Mouse (Mus musculus): Measurements from ENCODE around the gene Atp8a2. TPM values are rescaled to one million over a fixed set of nuclear protein-coding genes. Genes with fewer than 3 reads are reported as not detected.
"Not testable (repeated sequence)": the region's sequence is repeated elsewhere in the genome, so short reads cannot be mapped to it uniquely, and the experiment has no call there.

Atp8a2 gene
- polyA plus RNA-seq, 1 experiment: 0.01 TPM

GRCm38 (mm10) chr14:59624326-59624885 lies 572.6 kb downstream of the Atp8a2 start:
- H3K27me3 ChIP-seq (ENCODE audit: control insufficient read depth, insufficient read depth, insufficient read length): peaks cover 19% of the 10 kb centered on the region
- H3K4me3 ChIP-seq: no peak overlapping the region
- H3K79me2 ChIP-seq (ENCODE audit: control insufficient read depth, insufficient read depth): no peaks in the 10 kb centered on the region
- no peak overlapping the region for H3ac ChIP-seq (ENCODE audit: control insufficient read depth, insufficient read length)
- TF ChIP-seq POLR2AphosphoS2 (IDR thresholded peaks at IDR 0.05; ENCODE audit: insufficient read length, low read depth) (no peak), MYOD1 (IDR thresholded peaks at IDR 0.05; ENCODE audit: control insufficient read depth in 1 of 3, insufficient read length in 2 of 3, low read depth in 2 of 3) (peak; percentile 65 to 88 (median 81)), TCF12 (IDR thresholded peaks at IDR 0.05; ENCODE audit: insufficient read depth, poor library complexity, severe bottlenecking) (peak; percentile 70), TCF3 (IDR thresholded peaks at IDR 0.05; ENCODE audit: insufficient read length, low read depth) (no peak), MYOG (IDR thresholded peaks at IDR 0.05; ENCODE audit: control insufficient read depth in 1 of 3, insufficient read depth in 1 of 3, insufficient read length in 2 of 3, low read depth in 2 of 3) (peak; percentile 37 to 84 (median 83)), USF1 (IDR thresholded peaks at IDR 0.05; ENCODE audit: low read depth) (peak; percentile 66)
- H3K36me3 ChIP-seq (ENCODE audit: control insufficient read depth, insufficient read depth): no peaks in the 10 kb centered on the region
- H3K4me2 ChIP-seq (ENCODE audit: low read depth): peak overlapping the region; percentile 45

GRCm38 (mm10) chr14:59616802-59617201 lies 580.2 kb downstream of the Atp8a2 start:
- Histone ChIP-seq H3K4me3 (no peak overlapping the region), H3K27me3 (ENCODE audit: control insufficient read depth, insufficient read depth, insufficient read length) (no peaks in the 10 kb centered on the region), H3K36me3 (ENCODE audit: control insufficient read depth, insufficient read depth) (no peaks in the 10 kb centered on the region), H3K4me2 (ENCODE audit: low read depth) (no peak overlapping the region), H3ac (ENCODE audit: control insufficient read depth, insufficient read length) (no peak overlapping the region), H3K79me2 (ENCODE audit: control insufficient read depth, insufficient read depth) (no peaks in the 10 kb centered on the region)
- TF ChIP-seq MYOG (IDR thresholded peaks at IDR 0.05; ENCODE audit: control insufficient read depth in 1 of 3, insufficient read depth in 1 of 3, insufficient read length in 2 of 3, low read depth in 2 of 3) (no peak), REST (IDR thresholded peaks at IDR 0.05; ENCODE audit: insufficient read depth, insufficient read length) (no peak), CEBPB (IDR thresholded peaks at IDR 0.05; ENCODE audit: insufficient read depth, poor library complexity, severe bottlenecking) (no peak), POLR2AphosphoS2 (IDR thresholded peaks at IDR 0.05; ENCODE audit: insufficient read length, low read depth) (no peak), TCF12 (IDR thresholded peaks at IDR 0.05; ENCODE audit: insufficient read depth, poor library complexity, severe bottlenecking) (no peak), POLR2A (IDR thresholded peaks at IDR 0.05; ENCODE audit: insufficient read length, low read depth) (no peak), SRF (IDR thresholded peaks at IDR 0.05; ENCODE audit: control insufficient read depth, insufficient read length, low read depth) (no peak), TCF3 (IDR thresholded peaks at IDR 0.05; ENCODE audit: insufficient read length, low read depth) (no peak), USF1 (IDR thresholded peaks at IDR 0.05; ENCODE audit: low read depth) (no peak), E2F4 (IDR thresholded peaks at IDR 0.05; ENCODE audit: insufficient read depth) (no peak), MYOD1 (IDR thresholded peaks at IDR 0.05; ENCODE audit: control insufficient read depth in 1 of 3, insufficient read length in 2 of 3, low read depth in 2 of 3) (no peak)

GRCm38 (mm10) chr14:59614149-59614548 lies 582.8 kb downstream of the Atp8a2 start:
- H3K79me2 ChIP-seq (ENCODE audit: control insufficient read depth, insufficient read depth): not testable (repeated sequence)

GRCm38 (mm10) chr14:59612920-59613625 lies 583.9 kb downstream of the Atp8a2 start:
- Histone ChIP-seq H3K36me3 (ENCODE audit: control insufficient read depth, insufficient read depth) (no peaks in the 10 kb centered on the region), H3ac (ENCODE audit: control insufficient read depth, insufficient read length) (no peak overlapping the region), H3K27me3 (ENCODE audit: control insufficient read depth, insufficient read depth, insufficient read length) (no peaks in the 10 kb centered on the region), H3K79me2 (ENCODE audit: control insufficient read depth, insufficient read depth) (no peaks in the 10 kb centered on the region), H3K4me2 (ENCODE audit: low read depth) (no peak overlapping the region), H3K4me3 (no peak overlapping the region)
- TF ChIP-seq POLR2AphosphoS2 (IDR thresholded peaks at IDR 0.05; ENCODE audit: insufficient read length, low read depth): no peak
- no peak for TF ChIP-seq TCF3 (IDR thresholded peaks at IDR 0.05; ENCODE audit: insufficient read length, low read depth)
- no peak for TF ChIP-seq SRF (IDR thresholded peaks at IDR 0.05; ENCODE audit: control insufficient read depth, insufficient read length, low read depth)
- no peak for TF ChIP-seq CEBPB (IDR thresholded peaks at IDR 0.05; ENCODE audit: insufficient read depth, poor library complexity, severe bottlenecking)
- TF ChIP-seq USF1 (IDR thresholded peaks at IDR 0.05; ENCODE audit: low read depth): no peak
- TF ChIP-seq TCF12 (IDR thresholded peaks at IDR 0.05; ENCODE audit: insufficient read depth, poor library complexity, severe bottlenecking): no peak
- no peak for TF ChIP-seq MAX (IDR thresholded peaks at IDR 0.05; ENCODE audit: low read depth)
- no peak for TF ChIP-seq E2F4 (IDR thresholded peaks at IDR 0.05; ENCODE audit: insufficient read depth)
- no peak for TF ChIP-seq REST (IDR thresholded peaks at IDR 0.05; ENCODE audit: insufficient read depth, insufficient read length)
- no peak for TF ChIP-seq POLR2A (IDR thresholded peaks at IDR 0.05; ENCODE audit: insufficient read length, low read depth)
- TF ChIP-seq MYOD1 (IDR thresholded peaks at IDR 0.05; ENCODE audit: control insufficient read depth in 1 of 3, insufficient read length in 2 of 3, low read depth in 2 of 3): no peak
- no peak for TF ChIP-seq MYOG (IDR thresholded peaks at IDR 0.05; ENCODE audit: control insufficient read depth in 1 of 3, insufficient read depth in 1 of 3, insufficient read length in 2 of 3, low read depth in 2 of 3)

More at GRCm38 (mm10) chr14:59614149-59614548, 582.8 kb downstream of the Atp8a2 start:
- H3K27me3 ChIP-seq (ENCODE audit: control insufficient read depth, insufficient read depth, insufficient read length); H3K4me2 ChIP-seq (ENCODE audit: low read depth); H3K4me3 ChIP-seq; H3K36me3 ChIP-seq (ENCODE audit: control insufficient read depth, insufficient read depth); H3ac ChIP-seq (ENCODE audit: control insufficient read depth, insufficient read length): not testable (repeated sequence)

- H3K36me3 ChIP-seq (ENCODE audit: control insufficient read depth, insufficient read depth): no peaks in the 10 kb centered on the region
- H3K4me3 ChIP-seq: no peak overlapping the region
- H3K79me2 ChIP-seq (ENCODE audit: control insufficient read depth, insufficient read depth): no peaks in the 10 kb centered on the region
- H3K4me2 ChIP-seq (ENCODE audit: low read depth): no peak overlapping the region
- TF ChIP-seq E2F4 (IDR thresholded peaks at IDR 0.05; ENCODE audit: insufficient read depth) (no peak), USF1 (IDR thresholded peaks at IDR 0.05; ENCODE audit: low read depth) (no peak), REST (IDR thresholded peaks at IDR 0.05; ENCODE audit: insufficient read depth, insufficient read length) (no peak), MYOG (IDR thresholded peaks at IDR 0.05; ENCODE audit: control insufficient read depth in 1 of 3, insufficient read depth in 1 of 3, insufficient read length in 2 of 3, low read depth in 2 of 3) (no peak), POLR2A (IDR thresholded peaks at IDR 0.05; ENCODE audit: insufficient read length, low read depth) (no peak), SRF (IDR thresholded peaks at IDR 0.05; ENCODE audit: control insufficient read depth, insufficient read length, low read depth) (no peak), MAX (IDR thresholded peaks at IDR 0.05; ENCODE audit: low read depth) (no peak), MYOD1 (IDR thresholded peaks at IDR 0.05; ENCODE audit: control insufficient read depth in 1 of 3, insufficient read length in 2 of 3, low read depth in 2 of 3) (no peak), TCF12 (IDR thresholded peaks at IDR 0.05; ENCODE audit: insufficient read depth, poor library complexity, severe bottlenecking) (no peak), POLR2AphosphoS2 (IDR thresholded peaks at IDR 0.05; ENCODE audit: insufficient read length, low read depth) (no peak), TCF3 (IDR thresholded peaks at IDR 0.05; ENCODE audit: insufficient read length, low read depth) (no peak), CEBPB (IDR thresholded peaks at IDR 0.05; ENCODE audit: insufficient read depth, poor library complexity, severe bottlenecking) (no peak)
- H3K27me3 ChIP-seq (ENCODE audit: control insufficient read depth, insufficient read depth, insufficient read length): no peaks in the 10 kb centered on the region
- H3ac ChIP-seq (ENCODE audit: control insufficient read depth, insufficient read length): no peak overlapping the region
Measured at GRCm38 (mm10) chr14:59607021-59607420, 590.0 kb downstream of the Atp8a2 start.

Data from myocyte (in vitro differentiated cells).